Mouse (Mus musculus) cerebellum, adult 2 months (tissue): ENCODE measurements around the gene Gemin7. TPM values are rescaled to one million over a fixed set of nuclear protein-coding genes. Genes with fewer than 3 reads are reported as not detected.
A peak's percentile ranks its signal among the peaks of the same experiment; 100 is the strongest.

Experiments
- DNase-seq, 2 experiments: peaks; one replicate each; pipeline ENCODE4 v3.0.0; 2021
- H3K27ac ChIP-seq: fragments of 200-500 bp; 2 replicates; pipeline ENCODE4 v1.5.1; 2012; ENCODE audit warnings: low read length, control low read depth, inconsistent platforms; ENCODE audit not compliant: insufficient read depth
- H3K27me3 ChIP-seq: fragments of 200-500 bp; 2 replicates; pipeline ENCODE4 v1.6.1; 2012; ENCODE audit warnings: inconsistent platforms, mild to moderate bottlenecking, low read length, moderate library complexity; ENCODE audit not compliant: control insufficient read depth, insufficient read depth
- H3K4me1 ChIP-seq: fragments of 200-500 bp; 2 replicates; pipeline ENCODE4 v1.6.1; 2011; ENCODE audit warnings: low read length; ENCODE audit not compliant: control insufficient read depth, insufficient read depth
- H3K4me3 ChIP-seq: fragments of 200-500 bp; replicated peaks from 2 replicates; pipeline ENCODE3; 2011; ENCODE audit warnings: mild to moderate bottlenecking, low read depth, low read length, control low read depth; ENCODE audit not compliant: insufficient read depth
- CTCF ChIP-seq: fragments of 200-500 bp; IDR thresholded peaks from 2 replicates; pipeline ENCODE4 v1.5.1; 2011; ENCODE audit warnings: low read depth, mild to moderate bottlenecking, control low read depth, low read length, moderate library complexity, borderline replicate concordance; ENCODE audit not compliant: insufficient read depth
- POLR2A ChIP-seq: fragments of 200-500 bp; IDR thresholded peaks from 2 replicates; pipeline ENCODE4 v1.6.1; 2011; ENCODE audit warnings: low read length, control low read depth, borderline replicate concordance; ENCODE audit not compliant: insufficient read depth
- WGBS: fragments of 180-500 bp; shearing (Covaris S2); methylation state at CpG from one replicate; pipeline ENCODE4 v1.1.7; 2018; 5-methylcytosine and 5-hydroxymethylcytosine counted together
- polyA plus RNA-seq: library from polyadenylated mRNA; depleted of rRNA; stranded (reverse); fragments of >200 nt; gene quantifications from 2 replicates; pipeline ENCODE4 v1.2.3, GENCODE M21; 2012

Gemin7 gene
- polyA plus RNA-seq, 1 experiment: 86.1 TPM

GRCm38 (mm10) chr7:19589207-19589606, 11.8 kb upstream of the Gemin7 start:
- H3K4me1 ChIP-seq: peaks cover 13% of the 10 kb centered on the region
- H3K4me3 ChIP-seq: no peak overlapping the region
- H3K27me3 ChIP-seq: no peaks in the 10 kb centered on the region
- whole genome bisulfite sequencing: 25% methylated on average over 3 of the region's 3 CpGs
- H3K27ac ChIP-seq: no peak overlapping the region
- DNase-seq: peak; percentile 39 to 40
- TF ChIP-seq CTCF (peak; percentile 39), POLR2A (no peak)

GRCm38 (mm10) chr7:19586269-19586668, 8.9 kb upstream of the Gemin7 start:
- no peak for DNase-seq
- WGBS: 82% methylated on average over 46 of the region's 46 CpGs
- no peak overlapping the region for H3K27ac ChIP-seq
- H3K4me3 ChIP-seq: no peak overlapping the region
- TF ChIP-seq CTCF: no peak
- H3K4me1 ChIP-seq: peaks cover 13% of the 10 kb centered on the region
- no peaks in the 10 kb centered on the region for H3K27me3 ChIP-seq

DNA sequence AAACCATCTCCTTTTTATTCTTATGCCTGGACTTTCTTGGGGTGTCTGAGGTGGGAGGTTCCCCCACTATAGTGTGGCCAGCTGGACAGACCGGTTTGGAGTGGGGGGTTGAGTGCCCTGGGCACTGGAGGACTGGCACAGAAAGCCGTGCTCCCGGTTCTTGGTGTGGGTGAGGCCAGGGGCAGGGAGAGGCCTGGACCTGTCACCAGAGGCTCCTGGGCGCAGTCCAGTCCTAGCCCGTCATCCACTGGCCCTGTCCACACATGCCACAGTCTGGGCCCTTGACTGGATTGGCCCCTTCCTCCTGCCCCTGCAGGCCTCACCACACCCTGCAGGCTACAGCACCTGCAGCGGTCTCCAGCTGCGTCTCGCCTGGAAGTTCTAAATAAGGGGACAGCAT, 3.2 kb upstream of the Gemin7 start:
- Histone ChIP-seq H3K4me3 (no peak overlapping the region), H3K27me3 (no peaks in the 10 kb centered on the region), H3K27ac (no peak overlapping the region), H3K4me1 (peaks cover 4% of the 10 kb centered on the region; the same call in 1 of the 2 replicates)
- no peak for DNase-seq
- TF ChIP-seq POLR2A (no peak), CTCF (no peak)
- 73% methylated on average over 8 of the region's 8 CpGs for WGBS

GRCm38 (mm10) chr7:19579751-19580150, 2.4 kb upstream of the Gemin7 start:
- H3K4me3 ChIP-seq: no peak overlapping the region
- WGBS: 73% methylated on average over 10 of the region's 10 CpGs
- H3K27me3 ChIP-seq: no peaks in the 10 kb centered on the region
- TF ChIP-seq POLR2A (no peak), CTCF (no peak)
- DNase-seq: no peak
- H3K27ac ChIP-seq: no peak overlapping the region
- peaks cover 4% of the 10 kb centered on the region; the same call in 1 of the 2 replicates for H3K4me1 ChIP-seq

- WGBS: 60% methylated on average over 4 of the region's 4 CpGs
- Histone ChIP-seq H3K4me1 (peaks cover 4% of the 10 kb centered on the region; the same call in 1 of the 2 replicates), H3K27me3 (no peaks in the 10 kb centered on the region), H3K4me3 (peak overlapping the region; percentile 68), H3K27ac (peak overlapping the region; percentile 52)
- TF ChIP-seq CTCF (no peak), POLR2A (no peak)
- DNase-seq: no peak
Measured at GRCm38 (mm10) chr7:19578436-19578835, 1.0 kb upstream of the Gemin7 start.

GRCm38 (mm10) chr7:19577877-19578414, 551 bp upstream of the Gemin7 start:
- peak; percentile 55 to 56 for DNase-seq
- H3K4me3 ChIP-seq: peak overlapping the region; percentile 68
- no peak for TF ChIP-seq CTCF
- TF ChIP-seq POLR2A: peak; percentile 41; the same call in 1 of the 2 replicates
- peaks cover 4% of the 10 kb centered on the region; the same call in 1 of the 2 replicates for H3K4me1 ChIP-seq
- 6% methylated on average over 10 of the region's 10 CpGs for WGBS
- peak overlapping the region; percentile 52 for H3K27ac ChIP-seq
- no peaks in the 10 kb centered on the region for H3K27me3 ChIP-seq

- DNase-seq: no peak
- peaks cover 4% of the 10 kb centered on the region; the same call in 1 of the 2 replicates for H3K4me1 ChIP-seq
- H3K4me3 ChIP-seq: no peak overlapping the region
- no peaks in the 10 kb centered on the region for H3K27me3 ChIP-seq
- H3K27ac ChIP-seq: no peak overlapping the region
- TF ChIP-seq CTCF (no peak), POLR2A (no peak)
- WGBS: 59% methylated on average over 3 of the region's 3 CpGs
Measured at GRCm38 (mm10) chr7:19575559-19575958, 1.8 kb downstream of the Gemin7 start.

- Histone ChIP-seq H3K4me3 (peak overlapping the region; percentile 81), H3K27me3 (no peaks in the 10 kb centered on the region), H3K4me1 (peaks cover 3% of the 10 kb centered on the region; the same call in 1 of the 2 replicates), H3K27ac (peak overlapping the region; percentile 76)
- TF ChIP-seq CTCF (no peak), POLR2A (no peak)
- WGBS: 18% methylated on average over 16 of the region's 16 CpGs
- DNase-seq: no peak
Measured at GRCm38 (mm10) chr7:19573776-19574140, 3.6 kb downstream of the Gemin7 start.
